Mouse (Mus musculus): ENCODE measurements at regions not wholly inside any gene's neighbourhood (a gene's known extent, or its start where the extent isn't known, plus 50 kb on each side); places are given as distances from the start of the nearest gene placed in this dataset.
A peak's percentile ranks its signal among the peaks of the same experiment; 100 is the strongest.

GRCm38 (mm10) chr1:47961860-47962259 is 1069.2 kb upstream of the Slc39a10 start:
- DNase-seq, result peak; percentile 17
- intact Hi-C loops (cut with DNase I), result no loop called here

- intact Hi-C loops (cut with DNase I), result no loop called here
- no peak for DNase-seq
These were observed 1048.0 kb upstream of the Slc39a10 start for GRCm38 (mm10) chr1:47940688-47941087.

- DNase-seq, result no peak
- intact Hi-C loops (cut with DNase I), result no loop called here
These were observed 1021.5 kb upstream of the Slc39a10 start for GRCm38 (mm10) chr1:47914126-47914525.
